Mouse (Mus musculus): ENCODE data around the gene Tmem253. TPM values are rescaled to one million over a fixed set of nuclear protein-coding genes. Genes with fewer than 3 reads are reported as not detected.

Gene Tmem253
- polyA plus RNA-seq, 1 experiment: 1.3 TPM

DNA sequence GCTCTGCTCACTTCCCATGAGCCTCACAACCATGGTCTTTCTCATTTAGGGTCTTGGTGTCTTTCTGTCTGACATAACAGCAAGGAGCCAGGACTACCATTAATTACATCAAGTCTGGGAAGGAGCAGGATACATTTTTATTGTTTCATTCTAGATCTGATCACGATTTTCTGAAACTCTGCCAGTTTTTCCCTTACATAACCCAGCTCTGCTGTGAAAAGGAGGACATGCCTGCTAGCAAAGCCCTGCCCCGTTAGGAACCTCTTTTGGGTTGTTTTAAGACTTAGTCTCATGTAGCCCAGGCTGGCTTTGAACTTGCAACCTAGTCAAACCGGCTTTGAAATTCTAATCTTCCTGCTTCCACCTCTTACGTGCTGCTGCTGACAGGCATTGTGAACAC lies 44.5 kb downstream of the Tmem253 start:
- Histone ChIP-seq H3K27ac (ENCODE audit: insufficient read depth, low read length) (no peak overlapping the region), H3K4me1 (ENCODE audit: control insufficient read depth, insufficient read depth, low read length) (peaks cover 1% of the 10 kb centered on the region), H3K36me3 (ENCODE audit: control insufficient read depth, insufficient read depth, low read length, poor library complexity, severe bottlenecking) (no peaks in the 10 kb centered on the region), H3K4me3 (ENCODE audit: low read depth, low read length) (no peak overlapping the region), H3K9ac (ENCODE audit: low read depth, poor library complexity, severe bottlenecking) (no peak overlapping the region), H3K27me3 (ENCODE audit: control insufficient read depth, insufficient read depth, low read length, poor library complexity, severe bottlenecking) (no peaks in the 10 kb centered on the region), H3K9me3 (replicated peaks; ENCODE audit: control insufficient read depth, insufficient read depth, low read length, poor library complexity, severe bottlenecking) (peaks cover 6% of the 10 kb centered on the region)
- TF ChIP-seq POLR2A (IDR thresholded peaks at IDR 0.05; ENCODE audit: insufficient read depth, low read length): no peak
- TF ChIP-seq CTCF (IDR thresholded peaks at IDR 0.05; ENCODE audit: low read depth, low read length): no peak
- TF ChIP-seq EP300 (IDR thresholded peaks at IDR 0.05; ENCODE audit: insufficient read depth, low read depth, low read length): no peak

- Histone ChIP-seq H3K27ac (ENCODE audit: insufficient read depth, low read length) (no peak overlapping the region), H3K9me3 (replicated peaks; ENCODE audit: control insufficient read depth, insufficient read depth, low read length, poor library complexity, severe bottlenecking) (no peaks in the 10 kb centered on the region), H3K4me1 (ENCODE audit: control insufficient read depth, insufficient read depth, low read length) (peaks cover 1% of the 10 kb centered on the region), H3K27me3 (ENCODE audit: control insufficient read depth, insufficient read depth, low read length, poor library complexity, severe bottlenecking) (no peaks in the 10 kb centered on the region), H3K9ac (ENCODE audit: low read depth, poor library complexity, severe bottlenecking) (no peak overlapping the region), H3K4me3 (ENCODE audit: low read depth, low read length) (no peak overlapping the region), H3K36me3 (ENCODE audit: control insufficient read depth, insufficient read depth, low read length, poor library complexity, severe bottlenecking) (no peaks in the 10 kb centered on the region)
- TF ChIP-seq CTCF (IDR thresholded peaks at IDR 0.05; ENCODE audit: low read depth, low read length) (no peak), POLR2A (IDR thresholded peaks at IDR 0.05; ENCODE audit: insufficient read depth, low read length) (no peak), EP300 (IDR thresholded peaks at IDR 0.05; ENCODE audit: insufficient read depth, low read depth, low read length) (no peak)
These were observed 45.3 kb downstream of the Tmem253 start for GRCm38 (mm10) chr14:52060800-52061199.

DNA sequence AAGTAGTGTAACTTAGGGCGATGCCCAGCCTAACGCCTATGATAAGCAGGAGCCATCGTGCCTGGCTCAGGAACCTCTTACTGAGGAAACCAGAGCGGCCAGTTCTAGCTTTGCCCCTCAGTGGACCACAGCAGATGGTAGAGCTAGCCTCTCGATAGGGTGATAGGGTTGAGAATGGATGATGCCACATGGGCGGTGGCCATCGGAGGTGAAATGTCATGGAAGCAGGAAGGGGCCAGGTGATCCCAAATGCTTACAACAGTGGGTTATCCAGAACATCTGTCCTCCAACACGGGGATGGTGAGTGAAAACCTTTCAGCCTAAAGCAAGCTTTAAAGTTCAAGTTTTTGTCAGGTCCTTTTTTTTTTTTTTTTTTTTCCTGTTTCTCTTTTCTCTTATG lies 46.3 kb downstream of the Tmem253 start:
- Histone ChIP-seq H3K27ac (ENCODE audit: insufficient read depth, low read length) (no peak overlapping the region), H3K36me3 (ENCODE audit: control insufficient read depth, insufficient read depth, low read length, poor library complexity, severe bottlenecking) (no peaks in the 10 kb centered on the region), H3K4me3 (ENCODE audit: low read depth, low read length) (no peak overlapping the region), H3K9me3 (replicated peaks; ENCODE audit: control insufficient read depth, insufficient read depth, low read length, poor library complexity, severe bottlenecking) (no peaks in the 10 kb centered on the region), H3K27me3 (ENCODE audit: control insufficient read depth, insufficient read depth, low read length, poor library complexity, severe bottlenecking) (no peaks in the 10 kb centered on the region), H3K4me1 (ENCODE audit: control insufficient read depth, insufficient read depth, low read length) (peaks cover 3% of the 10 kb centered on the region), H3K9ac (ENCODE audit: low read depth, poor library complexity, severe bottlenecking) (no peak overlapping the region)
- no peak for TF ChIP-seq POLR2A (IDR thresholded peaks at IDR 0.05; ENCODE audit: insufficient read depth, low read length)
- no peak for TF ChIP-seq CTCF (IDR thresholded peaks at IDR 0.05; ENCODE audit: low read depth, low read length)
- no peak for TF ChIP-seq EP300 (IDR thresholded peaks at IDR 0.05; ENCODE audit: insufficient read depth, low read depth, low read length)

GRCm38 (mm10) chr14:52066135-52066534 lies 50.7 kb downstream of the Tmem253 start:
- TF ChIP-seq EP300 (IDR thresholded peaks at IDR 0.05; ENCODE audit: insufficient read depth, low read depth, low read length): peak; percentile 69
- TF ChIP-seq CTCF (IDR thresholded peaks at IDR 0.05; ENCODE audit: low read depth, low read length): no peak
- no peak for TF ChIP-seq POLR2A (IDR thresholded peaks at IDR 0.05; ENCODE audit: insufficient read depth, low read length)
- Histone ChIP-seq H3K27me3 (ENCODE audit: control insufficient read depth, insufficient read depth, low read length, poor library complexity, severe bottlenecking) (no peaks in the 10 kb centered on the region), H3K36me3 (ENCODE audit: control insufficient read depth, insufficient read depth, low read length, poor library complexity, severe bottlenecking) (no peaks in the 10 kb centered on the region), H3K9ac (ENCODE audit: low read depth, poor library complexity, severe bottlenecking) (no peak overlapping the region), H3K9me3 (replicated peaks; ENCODE audit: control insufficient read depth, insufficient read depth, low read length, poor library complexity, severe bottlenecking) (no peaks in the 10 kb centered on the region), H3K4me3 (ENCODE audit: low read depth, low read length) (no peak overlapping the region), H3K27ac (ENCODE audit: insufficient read depth, low read length) (peak overlapping the region; percentile 84), H3K4me1 (ENCODE audit: control insufficient read depth, insufficient read depth, low read length) (peaks cover 3% of the 10 kb centered on the region)

Other genes starting within 250 kb of the Tmem253 start
- not detected in 2 replicates for gene Ang4, start 242.1 kb upstream of the Tmem253 start, polyA plus RNA-seq (2011; ENCODE audit: insufficient read depth, insufficient read length, low read depth, missing spikeins)
- not detected in 2 replicates for gene AY358078, start 215.6 kb upstream of the Tmem253 start, polyA plus RNA-seq (2011; ENCODE audit: insufficient read depth, insufficient read length, low read depth, missing spikeins)
- gene Ear6, start 162.0 kb upstream of the Tmem253 start, polyA plus RNA-seq (2011; ENCODE audit: insufficient read depth, insufficient read length, low read depth, missing spikeins): not detected in 2 replicates
- 19.2 and 24.2 TPM in 2 replicates for gene Mettl17, start 130.8 kb upstream of the Tmem253 start, polyA plus RNA-seq (2011; ENCODE audit: insufficient read depth, insufficient read length, low read depth, missing spikeins)
- gene Slc39a2, start 122.8 kb upstream of the Tmem253 start, polyA plus RNA-seq (2011; ENCODE audit: insufficient read depth, insufficient read length, low read depth, missing spikeins): 2.7 and 3.3 TPM in 2 replicates
- 26.7 and 30.2 TPM in 2 replicates for gene Ndrg2, start 101.5 kb upstream of the Tmem253 start, polyA plus RNA-seq (2011; ENCODE audit: insufficient read depth, insufficient read length, low read depth, missing spikeins)
- gene Tppp2, start 97.2 kb upstream of the Tmem253 start, polyA plus RNA-seq (2011; ENCODE audit: insufficient read depth, insufficient read length, low read depth, missing spikeins): not detected in 2 replicates
- not detected in 2 replicates for gene Rnase13, start 92.9 kb upstream of the Tmem253 start, polyA plus RNA-seq (2011; ENCODE audit: insufficient read depth, insufficient read length, low read depth, missing spikeins)
- 20.5 and 24.8 TPM in 2 replicates for gene Arhgef40, start 30.9 kb upstream of the Tmem253 start, polyA plus RNA-seq (2011; ENCODE audit: insufficient read depth, insufficient read length, low read depth, missing spikeins)
- 64.5 and 69.1 TPM in 2 replicates for gene Zfp219, start 5.1 kb downstream of the Tmem253 start, polyA plus RNA-seq (2011; ENCODE audit: insufficient read depth, insufficient read length, low read depth, missing spikeins)
- gene Olfr221, start 26.8 kb downstream of the Tmem253 start, polyA plus RNA-seq (2011; ENCODE audit: insufficient read depth, insufficient read length, low read depth, missing spikeins): not detected in 2 replicates
- 949 and 975 TPM in 2 replicates for gene Hnrnpc, start 88.4 kb downstream of the Tmem253 start, polyA plus RNA-seq (2011; ENCODE audit: insufficient read depth, insufficient read length, low read depth, missing spikeins)
- gene Rpgrip1, start 95.0 kb downstream of the Tmem253 start, polyA plus RNA-seq (2011; ENCODE audit: insufficient read depth, insufficient read length, low read depth, missing spikeins): 6.7 and 9.0 TPM in 2 replicates
- gene Supt16, start 181.8 kb downstream of the Tmem253 start, polyA plus RNA-seq (2011; ENCODE audit: insufficient read depth, insufficient read length, low read depth, missing spikeins): 217 and 224 TPM in 2 replicates
- gene Chd8, start 242.1 kb downstream of the Tmem253 start, polyA plus RNA-seq (2011; ENCODE audit: insufficient read depth, insufficient read length, low read depth, missing spikeins): 175 and 178 TPM in 2 replicates